Mouse (Mus musculus) neural tube, embryonic 11.5 days (tissue): ENCODE measurements around the gene Bgn. TPM values are rescaled to one million over a fixed set of nuclear protein-coding genes. Genes with fewer than 3 reads are reported as not detected.

ENCODE experiments used
- ATAC-seq: fragments of 200-750 bp; cut with Nextera tagmentation; 2 replicates; pipeline ENCODE4 v1.8.0; 2017; ENCODE audit warnings: moderate number of reproducible peaks, mild to moderate bottlenecking, moderate TSS enrichment, moderate library complexity; ENCODE audit not compliant: insufficient read depth, low FRiP score, low TSS enrichment
- DNase-seq: peaks from one replicate; pipeline ENCODE4 v3.0.0-alpha.2; 2015; ENCODE audit warnings: low spot score
- H3K27ac ChIP-seq: fragments of 300-500 bp; sonication (generic); 2 replicates; pipeline ENCODE4 v1.5.1; 2014; ENCODE audit warnings: low read depth, mild to moderate bottlenecking, low read length
- H3K27me3 ChIP-seq: fragments of 300-500 bp; sonication (generic); 2 replicates; pipeline ENCODE4 v1.6.1; 2014; ENCODE audit warnings: mild to moderate bottlenecking, low read length, mixed read lengths; ENCODE audit not compliant: control insufficient read depth, insufficient read depth
- H3K36me3 ChIP-seq: fragments of 300-500 bp; sonication (generic); 2 replicates; pipeline ENCODE4 v1.6.1; 2014; ENCODE audit warnings: mild to moderate bottlenecking, low read length, moderate library complexity, mixed read lengths; ENCODE audit not compliant: control insufficient read depth, insufficient read depth
- H3K4me1 ChIP-seq: fragments of 300-500 bp; sonication (generic); 2 replicates; pipeline ENCODE4 v1.6.1; 2014; ENCODE audit warnings: low read length, mixed read lengths; ENCODE audit not compliant: control insufficient read depth, insufficient read depth
- H3K4me2 ChIP-seq: fragments of 300-500 bp; sonication (generic); 2 replicates; pipeline ENCODE4 v1.6.1; 2014; ENCODE audit warnings: low read depth, mild to moderate bottlenecking, moderate library complexity
- H3K4me3 ChIP-seq: fragments of 300-500 bp; sonication (generic); 2 replicates; pipeline ENCODE4 v1.5.1; 2014; ENCODE audit warnings: low read depth, low read length
- H3K9ac ChIP-seq: fragments of 300-500 bp; sonication (generic); 2 replicates; pipeline ENCODE4 v1.6.1; 2014; ENCODE audit warnings: mild to moderate bottlenecking, low read length
- H3K9me3 ChIP-seq: fragments of 300-500 bp; sonication (generic); 2 replicates; pipeline ENCODE4 v1.6.1; 2016; ENCODE audit warnings: low read length; ENCODE audit not compliant: control insufficient read depth
- WGBS: fragments of 180-500 bp; shearing (Covaris S2); extraction: QIAGEN DNeasy Blood & Tissue Kit; methylation state at CpG from one replicate; pipeline ENCODE4 v1.1.7; 2014; 5-methylcytosine and 5-hydroxymethylcytosine counted together
- polyA plus RNA-seq: library from polyadenylated mRNA; unstranded; fragments of >200 nt; fragmentation: Nextera tagmentation; extraction: Ambion mirVana; gene quantifications from 2 replicates; pipeline ENCODE4 v1.2.1, GENCODE M21; 2014

The Bgn gene
- polyA plus RNA-seq, 1 experiment from 2014 or later, result 25.6 TPM

GRCm38 (mm10) chrX:73526410-73526887 is 43.0 kb downstream of the Bgn start:
- Histone ChIP-seq H3K4me3 (no peak overlapping the region), H3K27ac (no peak overlapping the region), H3K27me3 (no peaks in the 10 kb centered on the region), H3K9ac (no peak overlapping the region), H3K4me2 (no peak overlapping the region), H3K9me3 (no peaks in the 10 kb centered on the region), H3K4me1 (no peaks in the 10 kb centered on the region), H3K36me3 (no peaks in the 10 kb centered on the region)
- WGBS, result 70% methylated on average over 3 of the region's 3 CpGs
- no peak for ATAC-seq
- DNase-seq, result no peak

- Histone ChIP-seq H3K4me1 (no peaks in the 10 kb centered on the region), H3K27me3 (no peaks in the 10 kb centered on the region), H3K9ac (no peak overlapping the region), H3K9me3 (no peaks in the 10 kb centered on the region), H3K4me3 (no peak overlapping the region), H3K4me2 (no peak overlapping the region), H3K27ac (no peak overlapping the region), H3K36me3 (no peaks in the 10 kb centered on the region)
- 94% methylated on average over 7 of the region's 7 CpGs for WGBS
- DNase-seq, result no peak
- no peak for ATAC-seq
Observed at GRCm38 (mm10) chrX:73537875-73538274, 54.5 kb downstream of the Bgn start.

- no peaks in the 10 kb centered on the region for H3K4me1 ChIP-seq
- H3K9ac ChIP-seq, result no peak overlapping the region
- no peaks in the 10 kb centered on the region for H3K9me3 ChIP-seq
- 58% methylated on average over 3 of the region's 3 CpGs for WGBS
- no peak for DNase-seq
- H3K27me3 ChIP-seq, result no peaks in the 10 kb centered on the region
- H3K27ac ChIP-seq, result no peak overlapping the region
- no peak overlapping the region for H3K4me3 ChIP-seq
- H3K4me2 ChIP-seq, result no peak overlapping the region
- H3K36me3 ChIP-seq, result no peaks in the 10 kb centered on the region
- no peak for ATAC-seq
Observed at GRCm38 (mm10) chrX:73543340-73543739, 59.9 kb downstream of the Bgn start.

Other genes with a start within 250 kb of the Bgn start
- gene Xlr4c, start 240.5 kb upstream of the Bgn start, polyA plus RNA-seq, result 0.19 and 0.93 TPM in 2 replicates
- gene Xlr3c, start 218.2 kb upstream of the Bgn start, polyA plus RNA-seq, result 0.17 and 0.37 TPM in 2 replicates
- gene Xlr5a, start 190.6 kb upstream of the Bgn start, polyA plus RNA-seq, result not detected in 2 replicates
- gene Xlr5c, start 190.6 kb upstream of the Bgn start, polyA plus RNA-seq, result not detected in 2 replicates
- not detected in 2 replicates for gene Gm45015, start 146.8 kb upstream of the Bgn start, polyA plus RNA-seq
- gene Zfp275, start 141.0 kb upstream of the Bgn start, polyA plus RNA-seq, result 18.1 and 21.3 TPM in 2 replicates
- not detected in 2 replicates for gene Gm18336, start 84.9 kb upstream of the Bgn start, polyA plus RNA-seq
- not detected in 2 replicates for gene Zfp92, start 72.5 kb upstream of the Bgn start, polyA plus RNA-seq
- gene Trex2, start 48.3 kb upstream of the Bgn start, polyA plus RNA-seq, result not detected in 2 replicates
- 76.1 and 81.4 TPM in 2 replicates for gene Haus7, start 24.6 kb upstream of the Bgn start, polyA plus RNA-seq
- gene Atp2b3, start 19.5 kb downstream of the Bgn start, polyA plus RNA-seq, result 0.43 and 0.52 TPM in 2 replicates
- gene Dusp9, start 155.8 kb downstream of the Bgn start, polyA plus RNA-seq, result 4.2 and 6.3 TPM in 2 replicates
- 11.1 and 13.3 TPM in 2 replicates for gene Pnck, start 176.5 kb downstream of the Bgn start, polyA plus RNA-seq
- gene Slc6a8, start 189.5 kb downstream of the Bgn start, polyA plus RNA-seq, result 6.8 and 6.9 TPM in 2 replicates
- gene Bcap31, start 232.6 kb downstream of the Bgn start, polyA plus RNA-seq, result 140 and 141 TPM in 2 replicates
- gene Abcd1, start 233.0 kb downstream of the Bgn start, polyA plus RNA-seq, result 8.6 and 9.4 TPM in 2 replicates